26 mouse cellular contexts compared by ENCODE assay signal in genomic region chr8:90455321-90455720, GRCm38 (mm10).
"Had no signal": no experiment of that assay in that cellular context is flagged by ENCODE, and none has a peak within 500 bp of the region (broad histone marks: within the 10 kb centered on the region; RNA-seq: fewer than 3 reads in every experiment).

No protein-coding gene starts in this region.

- H3K36me3 ChIP-seq: heart, embryonic 13.5 days; heart, embryonic 15.5 days; intestine, embryonic 15.5 days; limb, embryonic 10.5 days; limb, embryonic 12.5 days; liver, embryonic 13.5 days; liver, embryonic 15.5 days had no signal

- H3K9ac ChIP-seq: heart, embryonic 13.5 days; heart, embryonic 15.5 days; hindbrain, embryonic 14.5 days; intestine, embryonic 15.5 days; limb, embryonic 12.5 days; liver, embryonic 13.5 days; liver, embryonic 15.5 days had no signal

- H3K9me3 ChIP-seq: heart, embryonic 13.5 days; heart, embryonic 15.5 days; intestine, embryonic 15.5 days; limb, embryonic 10.5 days; limb, embryonic 12.5 days; liver, embryonic 15.5 days had no signal

- H3K27me3 ChIP-seq: heart, embryonic 13.5 days; heart, embryonic 15.5 days; intestine, embryonic 15.5 days; limb, embryonic 12.5 days; liver, embryonic 13.5 days; liver, embryonic 15.5 days had no signal

- ATAC-seq: hindbrain, embryonic 16.5 days; inflammation-experienced regulatory T-cells, adult 6 months; intestine, embryonic 15.5 days; intestine, postnatal 0 days had no signal

- H3K27ac ChIP-seq: gastrocnemius, adult 2 months; heart, adult 2 months; heart, embryonic 13.5 days; heart, embryonic 15.5 days; hindbrain, embryonic 14.5 days; intestine, embryonic 15.5 days; left cerebral cortex, adult 2 months; limb, embryonic 10.5 days; limb, embryonic 12.5 days; liver, embryonic 13.5 days; liver, embryonic 15.5 days had no signal

- H3K4me3 ChIP-seq: gastrocnemius, adult 2 months; heart, adult 2 months; heart, embryonic 13.5 days; heart, embryonic 15.5 days; intestine, embryonic 15.5 days; left cerebral cortex, adult 2 months; limb, embryonic 10.5 days; limb, embryonic 12.5 days; liver, embryonic 13.5 days; liver, embryonic 15.5 days had no signal

- H3K4me1 ChIP-seq: heart, embryonic 13.5 days; heart, embryonic 15.5 days; intestine, embryonic 15.5 days; limb, embryonic 10.5 days; limb, embryonic 12.5 days; liver, embryonic 13.5 days; liver, embryonic 15.5 days had no signal

- H3K4me2 ChIP-seq: heart, embryonic 11.5 days; heart, embryonic 13.5 days; heart, embryonic 15.5 days; hindbrain, embryonic 14.5 days; intestine, embryonic 15.5 days; limb, embryonic 12.5 days; liver, embryonic 11.5 days; liver, embryonic 13.5 days; liver, embryonic 15.5 days had no signal

- DNase-seq: gastrocnemius, adult 2 months; gastrocnemius, postnatal 10 days; gastrocnemius, postnatal 25 days; heart, adult 2 months; heart, postnatal 14 days; heart, postnatal 36 days; kidney, adult 18-20 months; kidney, adult 8-10 months; kidney, postnatal 10 days; kidney, postnatal 25 days; kidney, postnatal 4 days; liver; liver, embryonic 13.5 days had no signal
